8 mouse cellular contexts compared by ENCODE assay signal in genomic region chr12:86402718-86403117, GRCm38 (mm10). TPM values are rescaled to one million over a fixed set of nuclear protein-coding genes. Genes with fewer than 3 reads are reported as not detected.
DNase-seq lines count a peak whose midpoint lies in the region; ATAC-seq and TF ChIP-seq lines count a peak whose summit lies in the region.

No protein-coding gene starts in this region.

- dilution Hi-C loops in CH12.LX (cut with MboI; ENCODE audit: extremely low pct_ligation_motif_present, extremely low pct_unique_long_range_greater_than_20kb, low sequenced_read_pairs), result no loop called here

- no peak for TF ChIP-seq EP300 in CH12.LX (IDR thresholded peaks at IDR 0.05; ENCODE audit: low read length)

- peak; percentile 63 for TF ChIP-seq RAD21 in CH12.LX (IDR thresholded peaks at IDR 0.05; ENCODE audit: low read depth, low read length)

- H3K4me3 ChIP-seq in CH12.LX (replicated peaks in 1 of 3; ENCODE audit: low read depth in 2 of 3, low read length in 2 of 3, poor library complexity in 1 of 3), result no peak overlapping the region
- no peak overlapping the region for H3K4me3 ChIP-seq in forebrain, postnatal 0 days (ENCODE audit: low read depth, low read length)
- H3K4me3 ChIP-seq in lung, embryonic 15.5 days, result peak overlapping the region; percentile 29

- H3K79me2 ChIP-seq in CH12.LX (replicated peaks; ENCODE audit: control insufficient read depth, extremely low read depth, insufficient read depth, poor library complexity, severe bottlenecking), result no peaks in the 10 kb centered on the region

- DNase-seq in CH12.LX (ENCODE audit: extremely low read depth), result peak; percentile 50
- DNase-seq in cerebellum, adult 11 months, result peak; percentile 75
- DNase-seq in forebrain, postnatal 0 days, result peak; percentile 83
- peak; percentile 29 for DNase-seq in layer of hippocampus, adult 9-10 months (ENCODE audit: low spot score)
- peak; percentile 64 for DNase-seq in ovary, postnatal 14 days (ENCODE audit: low spot score)
- peak; percentile 48 to 84 for DNase-seq in thymus, postnatal 10 days (ENCODE audit: low spot score in 2 of 2)

- TF ChIP-seq CTCF in CH12.LX (conservative IDR thresholded peaks at IDR 0.05 in 1 of 2, IDR thresholded peaks at IDR 0.05 in 1 of 2; ENCODE audit: low read depth in 2 of 2, low read length in 2 of 2), result peak; percentile 44 to 83; a peak in 3 of 4 replicates
- peak; percentile 93 for TF ChIP-seq CTCF in forebrain, postnatal 0 days (IDR thresholded peaks at IDR 0.05; ENCODE audit: low read depth)

- H3K27me3 ChIP-seq in CH12.LX (replicated peaks), result peaks cover 70% of the 10 kb centered on the region
- H3K27me3 ChIP-seq in forebrain, postnatal 0 days (ENCODE audit: insufficient read depth, low read length), result no peaks in the 10 kb centered on the region
- H3K27me3 ChIP-seq in lung, embryonic 15.5 days, result no peaks in the 10 kb centered on the region

- peak; percentile 59 for ATAC-seq in forebrain, postnatal 0 days
- ATAC-seq in hematopoietic stem cell, adult 5-6 weeks (replicated peaks in 1 of 2; ENCODE audit: insufficient read depth in 1 of 2, low FRiP score in 2 of 2, low TSS enrichment in 1 of 2, low read depth in 1 of 2, poor library complexity in 2 of 2, severe bottlenecking in 2 of 2), result peak; percentile 65 to 69; a peak in 3 of 4 replicates
- ATAC-seq in lung, embryonic 15.5 days (ENCODE audit: borderline replicate concordance, extremely low read depth, low FRiP score, low TSS enrichment), result peak; percentile 35; the same call in 1 of the 2 replicates

- peaks cover 4 to 6% of the 10 kb centered on the region in 2 experiments; a peak in 2 of 4 replicates for H3K4me1 ChIP-seq in CH12.LX (ENCODE audit: control insufficient read depth in 1 of 2, insufficient read depth in 2 of 2)
- no peaks in the 10 kb centered on the region for H3K4me1 ChIP-seq in forebrain, postnatal 0 days (ENCODE audit: insufficient read depth)
- H3K4me1 ChIP-seq in lung, embryonic 15.5 days, result 0 out of 2 replicates have a peak, but pooled peaks cover 5% of the 10 kb centered on the region

- H3K9ac ChIP-seq in CH12.LX (ENCODE audit: insufficient read depth, low read depth), result no peak overlapping the region
- H3K9ac ChIP-seq in forebrain, postnatal 0 days, result no peak overlapping the region
- H3K9ac ChIP-seq in lung, embryonic 15.5 days, result no peak overlapping the region

- TF ChIP-seq POLR2A in CH12.LX (IDR thresholded peaks at IDR 0.05; ENCODE audit: low read depth, low read length), result no peak

- 7% methylated on average over 21 of the region's 21 CpGs for WGBS in forebrain, postnatal 0 days
- WGBS in lung, embryonic 15.5 days, result 6% methylated on average over 21 of the region's 21 CpGs

- peaks cover 2% of the 10 kb centered on the region for H3K9me3 ChIP-seq in CH12.LX (replicated peaks; ENCODE audit: low read length)
- H3K9me3 ChIP-seq in forebrain, postnatal 0 days (ENCODE audit: low read length), result no peaks in the 10 kb centered on the region
- no peaks in the 10 kb centered on the region for H3K9me3 ChIP-seq in lung, embryonic 15.5 days

- peak overlapping the region; percentile 47 for H3K4me2 ChIP-seq in CH12.LX (ENCODE audit: insufficient read depth, low read depth, poor library complexity, severe bottlenecking)
- H3K4me2 ChIP-seq in forebrain, postnatal 0 days (ENCODE audit: low read depth), result peak overlapping the region; percentile 42
- H3K4me2 ChIP-seq in lung, embryonic 15.5 days, result peak overlapping the region; percentile 53

- H3K36me3 ChIP-seq in CH12.LX (replicated peaks in 1 of 2; ENCODE audit: control insufficient read depth in 1 of 2, insufficient read depth in 1 of 2, low read length in 1 of 2), result no peaks in the 10 kb centered on the region
- H3K36me3 ChIP-seq in forebrain, postnatal 0 days (ENCODE audit: insufficient read depth), result no peaks in the 10 kb centered on the region
- no peaks in the 10 kb centered on the region for H3K36me3 ChIP-seq in lung, embryonic 15.5 days

- in situ Hi-C loops in CH12.LX (cut with MboI; ENCODE audit: low pct_ligation_motif_present, low pct_unique_long_range_greater_than_20kb, low sequenced_read_pairs), result loop anchor here (5.0 to 10.0 kb wide), 2 partner anchors 208 to 270 kb away; no protein-coding TSS in a partner anchor

- no peak overlapping the region for H3K27ac ChIP-seq in CH12.LX (ENCODE audit: insufficient read depth, low read depth)
- no peak overlapping the region for H3K27ac ChIP-seq in forebrain, postnatal 0 days (ENCODE audit: low read depth, low read length)
- H3K27ac ChIP-seq in lung, embryonic 15.5 days, result no peak overlapping the region

TF ChIP-seq in CH12.LX, 34 proteins besides CTCF, POLR2A, EP300 and RAD21:
- no peak for TF ChIP-seq TBP (conservative IDR thresholded peaks at IDR 0.05; ENCODE audit: low read depth, low read length)
- TF ChIP-seq TCF12 (IDR thresholded peaks at IDR 0.05; ENCODE audit: low read depth, low read length), result no peak
- TF ChIP-seq SMC3 (IDR thresholded peaks at IDR 0.05; ENCODE audit: low read depth, low read length), result peak; percentile 86
- TF ChIP-seq CHD2 (IDR thresholded peaks at IDR 0.05; ENCODE audit: low read length), result no peak
- TF ChIP-seq MAX (IDR thresholded peaks at IDR 0.05; ENCODE audit: low read length), result no peak
TF ChIP-seq in CH12.LX: peak in this region for 1.

RNA-seq across cellular contexts. Expression of gene Esrrb, which starts 41.8 kb away (rescaled TPM):
- total RNA-seq in CH12.LX (2012; rRNA removed) (not detected in 2 replicates), CH12.LX (2014; rRNA removed) (not detected in 2 replicates)
- not detected in 2 replicates for polyA plus RNA-seq in CH12.LX (2012; ENCODE audit: insufficient read length, low read depth)
- 0.62 and 0.86 TPM in 2 replicates for total RNA-seq in forebrain, postnatal 0 days (2014; rRNA removed)
- 0.24 and 0.48 TPM in 2 replicates for polyA plus RNA-seq in forebrain, postnatal 0 days (2015; fragmentation: Nextera tagmentation; extraction: Ambion mirVana)
- not detected in 2 replicates for total RNA-seq in hematopoietic stem cell, adult 5-6 weeks (2017)
- 0.14 and 0.19 TPM in 2 replicates for polyA plus RNA-seq in lung, embryonic 15.5 days (2015; fragmentation: Nextera tagmentation; extraction: Ambion mirVana)

Comparison
In these comparisons a context has a peak if more than half of its experiments do, and no peak if none do; other contexts are left out.
1. DNase-seq: peak in every context shown above with its lines; median percentile 83 in forebrain, postnatal 0 days; 75 in cerebellum, adult 11 months; 66 in thymus, postnatal 10 days; 64 in ovary, postnatal 14 days; 50 in CH12.LX; 29 in layer of hippocampus, adult 9-10 months.